Mouse (Mus musculus) embryonic facial prominence, embryonic 15.5 days (tissue): ENCODE results near the gene Ccdc65. TPM values are rescaled to one million over a fixed set of nuclear protein-coding genes. Genes with fewer than 3 reads are reported as not detected.
"Not testable (repeated sequence)": the region's sequence is repeated elsewhere in the genome, so short reads cannot be mapped to it uniquely, and the experiment has no call there.

Source experiments
- ATAC-seq: fragments of 200-750 bp; cut with Nextera tagmentation; 2 replicates; pipeline ENCODE4 v1.8.0; 2017; ENCODE audit warnings: low read depth, moderate TSS enrichment; ENCODE audit not compliant: insufficient number of reproducible peaks, low FRiP score, low TSS enrichment
- H3K27ac ChIP-seq: fragments of 300-500 bp; sonication (generic); replicated peaks from 2 replicates; pipeline ENCODE4 v1.5.1; 2015; ENCODE audit warnings: mild to moderate bottlenecking, inconsistent platforms
- H3K27me3 ChIP-seq: fragments of 300-500 bp; sonication (generic); 2 replicates; pipeline ENCODE4 v1.6.1; 2015; ENCODE audit warnings: inconsistent platforms
- H3K36me3 ChIP-seq: fragments of 300-500 bp; sonication (generic); 2 replicates; pipeline ENCODE4 v1.6.1; 2015; ENCODE audit warnings: mild to moderate bottlenecking, inconsistent platforms
- H3K4me1 ChIP-seq: fragments of 300-500 bp; sonication (generic); 2 replicates; pipeline ENCODE4 v1.6.1; 2015; ENCODE audit warnings: inconsistent platforms
- H3K4me2 ChIP-seq: fragments of 300-500 bp; sonication (generic); replicated peaks from 2 replicates; pipeline ENCODE4 v1.6.1; 2015; ENCODE audit warnings: mild to moderate bottlenecking, inconsistent platforms
- H3K4me3 ChIP-seq: fragments of 300-500 bp; sonication (generic); replicated peaks from 2 replicates; pipeline ENCODE4 v1.5.1; 2015; ENCODE audit warnings: mild to moderate bottlenecking, inconsistent platforms
- H3K9ac ChIP-seq: fragments of 300-500 bp; sonication (generic); 2 replicates; pipeline ENCODE4 v1.6.1; 2015; ENCODE audit warnings: inconsistent platforms
- H3K9me3 ChIP-seq: fragments of 300-500 bp; sonication (generic); replicated peaks from 2 replicates; pipeline ENCODE4 v1.6.1; 2016; ENCODE audit warnings: inconsistent platforms
- WGBS: fragments of 180-500 bp; shearing (Covaris S2); methylation state at CpG from one replicate; pipeline ENCODE4 v1.1.7; 2015; 5-methylcytosine and 5-hydroxymethylcytosine counted together
- polyA plus RNA-seq: library from polyadenylated mRNA; unstranded; fragments of >200 nt; fragmentation: Nextera tagmentation; extraction: Ambion mirVana; gene quantifications from 2 replicates; pipeline ENCODE4 v1.2.1, GENCODE M21; 2015

Ccdc65 gene
- polyA plus RNA-seq, 1 experiment from 2014 or later, result 8.4 TPM

DNA sequence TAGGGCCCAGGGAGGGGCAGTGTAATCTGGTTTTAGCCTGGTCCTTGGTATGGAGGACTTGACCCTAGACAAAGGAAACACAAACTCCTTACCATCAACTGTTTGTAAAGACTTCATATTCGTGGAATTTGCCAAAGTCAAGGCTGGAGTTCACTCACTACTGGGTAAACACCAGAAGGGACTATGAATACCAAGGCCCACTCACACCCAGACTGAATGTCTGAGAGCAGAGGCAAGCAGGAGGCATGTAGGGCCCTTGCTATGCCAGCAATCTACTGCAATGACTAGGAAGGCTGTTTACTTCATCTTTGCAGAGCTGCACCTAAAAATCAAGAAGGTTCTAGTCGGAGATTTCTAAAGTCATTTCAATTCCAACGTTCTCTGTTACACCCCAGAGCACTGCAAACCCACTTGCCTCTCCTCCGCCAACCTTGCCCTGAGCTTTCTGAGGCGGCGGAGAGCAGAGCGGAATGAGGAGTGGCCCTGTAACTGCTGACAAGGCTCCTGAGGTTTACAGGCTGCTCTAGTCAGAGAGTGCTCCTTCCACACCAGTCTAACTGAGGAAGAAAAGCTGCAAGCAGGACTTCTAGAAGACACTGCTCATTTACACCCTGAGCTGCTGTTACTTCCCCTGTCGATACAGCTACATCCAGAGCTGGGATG, 34.9 kb downstream of the Ccdc65 start:
- ATAC-seq, result no peak
- no peaks in the 10 kb centered on the region for H3K9me3 ChIP-seq
- H3K4me2 ChIP-seq, result no peak overlapping the region
- no peak overlapping the region for H3K4me3 ChIP-seq
- 74% methylated on average over 8 of the region's 8 CpGs for WGBS
- no peak overlapping the region for H3K9ac ChIP-seq
- no peak overlapping the region for H3K27ac ChIP-seq
- no peaks in the 10 kb centered on the region for H3K27me3 ChIP-seq
- H3K4me1 ChIP-seq, result peaks cover 18% of the 10 kb centered on the region
- peaks cover 41% of the 10 kb centered on the region for H3K36me3 ChIP-seq

DNA sequence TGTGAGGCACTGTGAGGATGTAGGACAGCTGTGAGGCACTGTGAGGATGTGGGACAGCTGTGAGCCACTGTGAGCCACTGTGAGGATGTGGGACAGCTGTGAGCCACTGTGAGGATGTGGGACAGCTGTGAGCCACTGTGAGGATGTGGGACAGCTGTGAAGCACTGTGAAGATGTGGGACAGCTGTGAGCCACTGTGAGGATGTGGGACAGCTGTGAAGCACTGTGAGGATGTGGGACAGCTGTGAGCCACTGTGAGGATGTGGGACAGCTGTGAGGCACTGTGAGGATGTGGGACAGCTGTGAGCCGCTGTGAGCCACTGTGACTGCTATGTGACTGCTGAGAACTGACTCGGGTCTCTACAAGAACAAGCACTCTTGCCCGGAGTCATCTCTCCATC, 35.9 kb downstream of the Ccdc65 start:
- H3K4me2 ChIP-seq, H3K27me3 ChIP-seq, H3K27ac ChIP-seq, H3K9ac ChIP-seq, H3K9me3 ChIP-seq, H3K4me3 ChIP-seq, ATAC-seq: not testable (repeated sequence)
- H3K4me1 ChIP-seq, result peaks cover 18% of the 10 kb centered on the region
- H3K36me3 ChIP-seq, result peaks cover 33% of the 10 kb centered on the region
- 71% methylated on average over 3 of the region's 3 CpGs for WGBS

DNA sequence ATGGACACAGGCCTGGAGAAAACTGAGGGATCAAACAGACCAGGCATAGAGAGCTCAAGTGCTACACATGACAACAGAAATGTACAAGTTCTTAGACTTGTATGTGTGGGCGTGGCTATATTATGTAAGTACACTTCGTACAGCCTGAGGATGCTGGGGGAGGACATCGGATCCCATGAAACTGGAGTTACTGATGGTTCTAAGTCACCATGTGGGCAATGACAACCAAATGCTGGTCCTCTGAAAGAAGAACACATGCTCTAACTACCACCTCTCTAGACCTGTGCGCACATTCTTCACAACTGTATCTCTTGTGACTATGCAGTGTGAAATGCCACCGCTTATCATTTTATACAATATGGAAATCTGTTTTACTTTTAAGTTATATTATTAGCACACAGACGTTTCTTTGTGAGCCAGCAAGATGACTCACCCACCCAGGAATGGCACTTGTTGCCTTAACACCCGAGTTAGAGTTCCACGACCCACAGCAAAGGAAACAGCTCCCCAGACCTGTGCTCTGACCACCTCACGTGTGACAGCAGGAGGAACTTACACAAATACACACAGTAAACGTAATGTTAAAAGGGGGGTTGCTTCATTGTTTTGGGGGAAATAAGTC, 38.4 kb downstream of the Ccdc65 start:
- Histone ChIP-seq H3K4me3 (no peak overlapping the region), H3K27ac (no peak overlapping the region), H3K4me2 (no peak overlapping the region), H3K27me3 (no peaks in the 10 kb centered on the region), H3K4me1 (peaks cover 18% of the 10 kb centered on the region), H3K9me3 (no peaks in the 10 kb centered on the region), H3K36me3 (peaks cover 13% of the 10 kb centered on the region), H3K9ac (no peak overlapping the region)
- no peak for ATAC-seq
- 75% methylated on average over 10 of the region's 10 CpGs for WGBS

- WGBS, result 80% methylated on average over 6 of the region's 6 CpGs
- Histone ChIP-seq H3K27me3 (no peaks in the 10 kb centered on the region), H3K4me1 (peaks cover 18% of the 10 kb centered on the region), H3K36me3 (peaks cover 10% of the 10 kb centered on the region), H3K27ac (no peak overlapping the region), H3K9ac (no peak overlapping the region), H3K9me3 (no peaks in the 10 kb centered on the region), H3K4me2 (no peak overlapping the region), H3K4me3 (no peak overlapping the region)
- no peak for ATAC-seq
Observed at GRCm38 (mm10) chr15:98747296-98747695, 39.3 kb downstream of the Ccdc65 start.

GRCm38 (mm10) chr15:98749093-98749492, 41.1 kb downstream of the Ccdc65 start:
- Histone ChIP-seq H3K4me3 (no peak overlapping the region), H3K27ac (no peak overlapping the region), H3K36me3 (peaks cover 11% of the 10 kb centered on the region; the same call in 1 of the 2 replicates), H3K27me3 (no peaks in the 10 kb centered on the region), H3K9me3 (no peaks in the 10 kb centered on the region), H3K4me2 (no peak overlapping the region), H3K9ac (no peak overlapping the region), H3K4me1 (peaks cover 9% of the 10 kb centered on the region; the same call in 1 of the 2 replicates)
- 96% methylated on average over 2 of the region's 2 CpGs for WGBS
- no peak for ATAC-seq

DNA sequence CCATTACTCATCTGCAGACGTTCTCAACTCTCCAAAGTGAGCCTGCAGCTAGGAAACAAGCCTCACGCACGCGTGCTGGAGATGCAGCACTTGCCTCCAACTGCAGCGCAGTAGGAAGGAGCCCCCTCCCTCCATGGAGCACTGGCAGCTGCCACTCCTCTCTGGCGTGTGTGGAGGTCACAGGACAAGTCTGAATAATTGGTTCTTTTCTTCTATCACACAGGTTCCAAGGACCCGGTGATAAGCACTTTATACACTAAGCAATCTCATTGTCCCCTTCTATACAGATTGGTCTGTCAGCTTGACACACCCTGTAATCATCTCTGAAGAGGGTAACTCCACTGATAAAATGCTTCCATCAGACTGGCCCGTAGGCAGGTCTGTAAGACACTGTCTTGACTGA, 45.0 kb downstream of the Ccdc65 start:
- H3K9ac ChIP-seq, result no peak overlapping the region
- H3K4me3 ChIP-seq, result no peak overlapping the region
- H3K27ac ChIP-seq, result no peak overlapping the region
- no peaks in the 10 kb centered on the region for H3K27me3 ChIP-seq
- WGBS, result 77% methylated on average over 8 of the region's 8 CpGs
- H3K36me3 ChIP-seq, result peaks cover 11% of the 10 kb centered on the region; the same call in 1 of the 2 replicates
- no peak overlapping the region for H3K4me2 ChIP-seq
- H3K9me3 ChIP-seq, result no peaks in the 10 kb centered on the region
- no peaks in the 10 kb centered on the region for H3K4me1 ChIP-seq
- no peak for ATAC-seq

- no peaks in the 10 kb centered on the region for H3K27me3 ChIP-seq
- no peak for ATAC-seq
- no peak overlapping the region for H3K4me3 ChIP-seq
- no peaks in the 10 kb centered on the region for H3K9me3 ChIP-seq
- H3K4me1 ChIP-seq, result no peaks in the 10 kb centered on the region
- H3K4me2 ChIP-seq, result no peak overlapping the region
- no peak overlapping the region for H3K27ac ChIP-seq
- H3K36me3 ChIP-seq, result peaks cover 16% of the 10 kb centered on the region
- 95% methylated on average over 2 of the region's 2 CpGs for WGBS
- no peak overlapping the region for H3K9ac ChIP-seq
Observed at GRCm38 (mm10) chr15:98754125-98754524, 46.1 kb downstream of the Ccdc65 start.

GRCm38 (mm10) chr15:98762201-98762621, 54.2 kb downstream of the Ccdc65 start:
- Histone ChIP-seq H3K4me1 (peaks cover 18% of the 10 kb centered on the region), H3K4me2 (peak overlapping the region; percentile 92), H3K4me3 (peak overlapping the region; percentile 99), H3K9ac (peak overlapping the region; percentile 83), H3K27ac (peak overlapping the region; percentile 88), H3K36me3 (peaks cover 11% of the 10 kb centered on the region; the same call in 1 of the 2 replicates), H3K27me3 (peaks cover 4% of the 10 kb centered on the region; the same call in 1 of the 2 replicates), H3K9me3 (no peaks in the 10 kb centered on the region)
- peak; percentile 74 for ATAC-seq
- 1% methylated on average over 20 of the region's 24 CpGs for WGBS

GRCm38 (mm10) chr15:98762670-98763529, 54.9 kb downstream of the Ccdc65 start, which contains the start of gene Arf3:
Gene Arf3, minus strand, starts transcription at chr15:98763214.
- ATAC-seq, result peak; percentile 92
- WGBS, result under 1% methylated on average over 75 of the region's 76 CpGs
- peaks cover 4% of the 10 kb centered on the region; the same call in 1 of the 2 replicates for H3K27me3 ChIP-seq
- H3K36me3 ChIP-seq, result peaks cover 11% of the 10 kb centered on the region; the same call in 1 of the 2 replicates
- H3K4me1 ChIP-seq, result peaks cover 18% of the 10 kb centered on the region
- H3K4me2 ChIP-seq, result peak within 1 kb of the TSS; percentile 92
- H3K9me3 ChIP-seq, result no peaks in the 10 kb centered on the region
- H3K9ac ChIP-seq, result peak within 1 kb of the TSS; percentile 83
- peak within 1 kb of the TSS; percentile 88 for H3K27ac ChIP-seq
- peak within 1 kb of the TSS; percentile 99 for H3K4me3 ChIP-seq

- no peak overlapping the region for H3K4me3 ChIP-seq
- WGBS, result 65% methylated on average over 4 of the region's 4 CpGs
- H3K27ac ChIP-seq, result no peak overlapping the region
- no peak overlapping the region for H3K4me2 ChIP-seq
- peaks cover 10% of the 10 kb centered on the region for H3K27me3 ChIP-seq
- no peak overlapping the region for H3K9ac ChIP-seq
- no peak for ATAC-seq
- H3K9me3 ChIP-seq, result no peaks in the 10 kb centered on the region
- no peaks in the 10 kb centered on the region for H3K36me3 ChIP-seq
- peaks cover 18% of the 10 kb centered on the region for H3K4me1 ChIP-seq
Observed at GRCm38 (mm10) chr15:98765929-98766328, 57.9 kb downstream of the Ccdc65 start.

- H3K4me3 ChIP-seq, result no peak overlapping the region
- H3K4me1 ChIP-seq, result peaks cover 17% of the 10 kb centered on the region
- H3K36me3 ChIP-seq, result no peaks in the 10 kb centered on the region
- H3K4me2 ChIP-seq, result no peak overlapping the region
- peak; percentile 62 for ATAC-seq
- H3K27ac ChIP-seq, result no peak overlapping the region
- H3K9ac ChIP-seq, result no peak overlapping the region
- WGBS, result 15% methylated on average over 5 of the region's 5 CpGs
- no peaks in the 10 kb centered on the region for H3K9me3 ChIP-seq
- H3K27me3 ChIP-seq, result peaks cover 31% of the 10 kb centered on the region
Observed at GRCm38 (mm10) chr15:98768259-98768658, 60.3 kb downstream of the Ccdc65 start.
